Mouse (Mus musculus) midbrain, embryonic 15.5 days (tissue): Measurements from ENCODE around the gene Wdr25. TPM values are rescaled to one million over a fixed set of nuclear protein-coding genes. Genes with fewer than 3 reads are reported as not detected.
"Not testable (repeated sequence)": the region's sequence is repeated elsewhere in the genome, so short reads cannot be mapped to it uniquely, and the experiment has no call there.

Source experiments
- ATAC-seq: fragments of 200-750 bp; cut with Nextera tagmentation; replicated peaks from 2 replicates; pipeline ENCODE4 v1.8.0; 2017; ENCODE audit warnings: moderate TSS enrichment
- H3K27ac ChIP-seq: fragments of 300-500 bp; sonication (generic); 2 replicates; pipeline ENCODE4 v1.5.1; 2015; ENCODE audit warnings: mild to moderate bottlenecking, inconsistent platforms
- H3K27me3 ChIP-seq: fragments of 300-500 bp; sonication (generic); replicated peaks from 2 replicates; pipeline ENCODE4 v1.6.1; 2015; ENCODE audit warnings: inconsistent platforms
- H3K36me3 ChIP-seq: fragments of 300-500 bp; sonication (generic); replicated peaks from 2 replicates; pipeline ENCODE4 v1.6.1; 2015; ENCODE audit warnings: inconsistent platforms
- H3K4me1 ChIP-seq: fragments of 300-500 bp; sonication (generic); 2 replicates; pipeline ENCODE4 v1.6.1; 2015; ENCODE audit warnings: inconsistent platforms
- H3K4me2 ChIP-seq: fragments of 300-500 bp; sonication (generic); 2 replicates; pipeline ENCODE4 v1.6.1; 2015; ENCODE audit warnings: inconsistent platforms, mild to moderate bottlenecking, moderate library complexity
- H3K4me3 ChIP-seq: fragments of 300-500 bp; sonication (generic); 2 replicates; pipeline ENCODE4 v1.5.1; 2015; ENCODE audit warnings: mild to moderate bottlenecking, inconsistent platforms
- H3K9ac ChIP-seq: fragments of 300-500 bp; sonication (generic); 2 replicates; pipeline ENCODE4 v1.6.1; 2015; ENCODE audit warnings: mild to moderate bottlenecking, inconsistent platforms
- H3K9me3 ChIP-seq: fragments of 300-500 bp; sonication (generic); 2 replicates; pipeline ENCODE4 v1.6.1; 2016; ENCODE audit warnings: inconsistent platforms
- WGBS: fragments of 180-500 bp; shearing (Covaris S2); methylation state at CpG from one replicate; pipeline ENCODE4 v1.1.7; 2015; ENCODE audit warnings: mixed read lengths; 5-methylcytosine and 5-hydroxymethylcytosine counted together
- polyA plus RNA-seq: library from polyadenylated mRNA; unstranded; fragments of >200 nt; fragmentation: Nextera tagmentation; extraction: Ambion mirVana; gene quantifications from 2 replicates; pipeline ENCODE4 v1.2.1, GENCODE M21; 2015

Wdr25 gene
- 5.2 and 7.2 TPM in 2 replicates for polyA plus RNA-seq

GRCm38 (mm10) chr12:108892989-108893714, at the start of gene Wdr25:
Wdr25 (plus strand) TSS chr12:108893631.
- H3K36me3 ChIP-seq, result peaks cover 3% of the 10 kb centered on the region
- no peaks in the 10 kb centered on the region for H3K27me3 ChIP-seq
- peak within 1 kb of the TSS; percentile 64 for H3K27ac ChIP-seq
- no peaks in the 10 kb centered on the region for H3K9me3 ChIP-seq
- 22% methylated on average over 12 of the region's 12 CpGs for WGBS
- peak within 1 kb of the TSS; percentile 89 for H3K4me2 ChIP-seq
- H3K4me3 ChIP-seq, result peak within 1 kb of the TSS; percentile 57
- ATAC-seq, result no peak
- H3K9ac ChIP-seq, result peak within 1 kb of the TSS; percentile 55
- H3K4me1 ChIP-seq, result peaks cover 24% of the 10 kb centered on the region

- not testable (repeated sequence) for H3K27ac ChIP-seq, ATAC-seq, H3K36me3 ChIP-seq, H3K4me3 ChIP-seq, H3K4me2 ChIP-seq, H3K9ac ChIP-seq, H3K9me3 ChIP-seq, H3K4me1 ChIP-seq, H3K27me3 ChIP-seq
- 92% methylated on average over 3 of the region's 3 CpGs for WGBS
Observed at GRCm38 (mm10) chr12:108848033-108848432, 45.4 kb upstream of the Wdr25 start.

DNA sequence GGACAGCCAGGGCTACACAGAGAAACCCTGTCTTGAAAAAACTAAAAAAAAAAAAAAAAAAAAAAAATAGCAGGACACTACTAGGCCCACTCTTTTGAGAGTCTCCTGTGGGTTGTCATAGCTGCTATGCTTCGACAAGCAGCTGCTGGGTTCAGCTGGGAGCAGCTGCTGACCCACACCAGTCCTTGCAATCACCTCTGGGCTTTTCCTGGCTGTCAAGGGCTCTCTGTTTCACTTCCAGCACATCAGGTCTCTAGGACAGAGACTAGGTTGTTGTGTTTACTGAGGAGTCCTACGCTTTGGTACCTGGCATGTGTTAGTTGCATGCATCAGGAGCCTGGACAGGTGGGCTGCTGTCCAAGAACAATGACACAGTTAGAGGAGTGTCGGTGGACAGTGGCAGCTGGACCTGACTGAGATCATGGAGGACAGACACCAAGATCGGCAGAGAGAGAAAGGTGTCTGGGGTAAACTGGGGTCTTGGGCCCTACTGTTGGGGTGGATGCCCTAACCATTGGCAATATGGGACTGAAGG, 43.9 kb upstream of the Wdr25 start:
- no peaks in the 10 kb centered on the region for H3K27me3 ChIP-seq
- peaks cover 8% of the 10 kb centered on the region; the same call in 1 of the 2 replicates for H3K4me1 ChIP-seq
- H3K4me3 ChIP-seq, result no peak overlapping the region
- no peak for ATAC-seq
- H3K36me3 ChIP-seq, result peaks cover 6% of the 10 kb centered on the region; the same call in 1 of the 2 replicates
- no peak overlapping the region for H3K27ac ChIP-seq
- no peak overlapping the region for H3K4me2 ChIP-seq
- no peaks in the 10 kb centered on the region for H3K9me3 ChIP-seq
- 84% methylated on average over 4 of the region's 4 CpGs for WGBS
- no peak overlapping the region for H3K9ac ChIP-seq

- ATAC-seq, result no peak
- H3K27ac ChIP-seq, result no peak overlapping the region
- peaks cover 8% of the 10 kb centered on the region; the same call in 1 of the 2 replicates for H3K4me1 ChIP-seq
- no peak overlapping the region for H3K9ac ChIP-seq
- no peaks in the 10 kb centered on the region for H3K9me3 ChIP-seq
- WGBS, result 66% methylated on average over 8 of the region's 8 CpGs
- peaks cover under 1% of the 10 kb centered on the region; the same call in 1 of the 2 replicates for H3K36me3 ChIP-seq
- no peak overlapping the region for H3K4me3 ChIP-seq
- no peaks in the 10 kb centered on the region for H3K27me3 ChIP-seq
- H3K4me2 ChIP-seq, result no peak overlapping the region
Observed at GRCm38 (mm10) chr12:108850129-108850528, 43.3 kb upstream of the Wdr25 start.

GRCm38 (mm10) chr12:108850886-108851285, 42.5 kb upstream of the Wdr25 start:
- Histone ChIP-seq H3K9me3 (no peaks in the 10 kb centered on the region), H3K4me3 (no peak overlapping the region), H3K4me1 (peaks cover 8% of the 10 kb centered on the region; the same call in 1 of the 2 replicates), H3K27me3 (no peaks in the 10 kb centered on the region), H3K4me2 (no peak overlapping the region), H3K36me3 (no peaks in the 10 kb centered on the region), H3K9ac (no peak overlapping the region), H3K27ac (no peak overlapping the region)
- WGBS, result 85% methylated on average over 8 of the region's 8 CpGs
- ATAC-seq, result no peak

DNA sequence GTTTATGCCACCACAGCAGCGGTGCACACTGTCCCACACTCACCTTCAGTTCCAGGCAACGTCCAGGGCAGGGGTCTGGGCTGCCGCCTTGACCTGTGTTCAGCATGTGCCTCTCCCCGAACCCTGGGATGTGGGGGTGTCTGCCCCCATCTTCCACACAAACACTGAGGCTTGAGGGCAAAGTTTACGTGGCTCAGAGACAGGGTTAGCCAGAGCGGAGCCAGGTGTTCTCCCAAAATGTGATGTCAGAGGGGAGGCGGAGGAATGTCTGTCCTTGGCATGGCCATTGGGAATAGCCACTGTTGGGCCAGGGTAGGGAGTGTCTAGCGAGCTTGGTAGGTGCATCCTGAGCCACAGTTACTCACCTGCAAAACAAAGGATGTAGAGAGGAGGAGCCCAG, 40.6 kb upstream of the Wdr25 start:
- no peak for ATAC-seq
- H3K27me3 ChIP-seq, result no peaks in the 10 kb centered on the region
- no peaks in the 10 kb centered on the region for H3K36me3 ChIP-seq
- H3K4me2 ChIP-seq, result no peak overlapping the region
- no peak overlapping the region for H3K9ac ChIP-seq
- WGBS, result 91% methylated on average over 8 of the region's 8 CpGs
- no peak overlapping the region for H3K27ac ChIP-seq
- no peak overlapping the region for H3K4me3 ChIP-seq
- peaks cover 8% of the 10 kb centered on the region; the same call in 1 of the 2 replicates for H3K4me1 ChIP-seq
- no peaks in the 10 kb centered on the region for H3K9me3 ChIP-seq

DNA sequence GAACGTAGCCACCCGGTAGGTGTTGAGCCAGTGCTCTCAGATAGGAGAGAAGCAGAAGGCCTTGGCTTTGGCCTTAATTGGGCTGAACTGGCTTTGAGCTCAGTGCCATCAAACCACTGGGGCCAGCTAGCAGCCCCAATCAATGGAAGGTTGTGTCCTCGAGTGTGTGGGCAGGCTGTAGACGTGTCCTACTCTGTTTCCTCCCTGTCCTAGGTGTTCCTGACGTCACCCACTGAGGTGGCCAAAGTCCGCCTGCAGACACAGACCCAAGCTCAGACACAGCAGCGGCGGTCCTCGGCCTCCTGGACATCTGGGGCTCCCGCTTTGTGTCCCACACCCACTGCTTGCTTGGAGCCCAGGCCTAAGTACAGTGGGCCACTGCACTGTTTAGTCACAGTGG, 38.4 kb upstream of the Wdr25 start:
- Histone ChIP-seq H3K4me2 (no peak overlapping the region), H3K4me3 (no peak overlapping the region), H3K27me3 (no peaks in the 10 kb centered on the region), H3K27ac (no peak overlapping the region), H3K9me3 (no peaks in the 10 kb centered on the region), H3K36me3 (no peaks in the 10 kb centered on the region; the same call in 1 of the 2 replicates), H3K4me1 (peaks cover 7% of the 10 kb centered on the region; the same call in 1 of the 2 replicates), H3K9ac (no peak overlapping the region)
- 84% methylated on average over 10 of the region's 10 CpGs for WGBS
- ATAC-seq, result no peak

GRCm38 (mm10) chr12:108856186-108856585, 37.2 kb upstream of the Wdr25 start:
- H3K36me3 ChIP-seq, result peaks cover 5% of the 10 kb centered on the region; the same call in 1 of the 2 replicates
- no peaks in the 10 kb centered on the region for H3K4me1 ChIP-seq
- H3K9ac ChIP-seq, result no peak overlapping the region
- no peak for ATAC-seq
- no peak overlapping the region for H3K4me3 ChIP-seq
- H3K27ac ChIP-seq, result no peak overlapping the region
- no peaks in the 10 kb centered on the region for H3K27me3 ChIP-seq
- H3K4me2 ChIP-seq, result no peak overlapping the region
- H3K9me3 ChIP-seq, result no peaks in the 10 kb centered on the region
- 88% methylated on average over 8 of the region's 8 CpGs for WGBS

DNA sequence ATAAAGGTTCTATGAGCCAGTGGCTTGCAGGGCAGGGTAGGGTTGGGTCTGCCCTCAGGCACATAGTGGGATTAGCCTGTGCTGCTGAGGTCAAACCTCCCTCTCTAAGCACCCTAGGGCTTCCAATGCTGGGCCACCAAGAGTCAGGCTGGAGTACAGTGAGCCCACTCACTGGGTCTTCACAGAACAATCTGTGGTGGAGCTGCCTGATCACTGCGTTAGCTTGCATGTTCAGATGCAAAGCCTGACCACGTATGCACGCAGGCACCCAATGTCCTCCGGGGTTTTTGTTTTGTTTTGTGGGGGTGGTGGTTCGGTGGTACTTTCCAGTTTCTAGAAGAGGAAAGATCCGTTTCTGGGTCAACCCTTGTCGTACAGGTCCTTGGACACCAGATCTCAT, 36.3 kb upstream of the Wdr25 start:
- no peaks in the 10 kb centered on the region for H3K27me3 ChIP-seq
- ATAC-seq, result no peak
- H3K36me3 ChIP-seq, result peaks cover 11% of the 10 kb centered on the region
- no peaks in the 10 kb centered on the region for H3K4me1 ChIP-seq
- H3K4me2 ChIP-seq, result no peak overlapping the region
- 86% methylated on average over 7 of the region's 7 CpGs for WGBS
- H3K9me3 ChIP-seq, result no peaks in the 10 kb centered on the region
- H3K9ac ChIP-seq, result no peak overlapping the region
- H3K4me3 ChIP-seq, result no peak overlapping the region
- H3K27ac ChIP-seq, result no peak overlapping the region

GRCm38 (mm10) chr12:108857589-108858184, 35.7 kb upstream of the Wdr25 start:
- H3K9ac ChIP-seq, result no peak overlapping the region
- WGBS, result 89% methylated on average over 7 of the region's 7 CpGs
- ATAC-seq, result no peak
- H3K36me3 ChIP-seq, result peaks cover 11% of the 10 kb centered on the region
- H3K4me1 ChIP-seq, result no peaks in the 10 kb centered on the region
- H3K9me3 ChIP-seq, result no peaks in the 10 kb centered on the region
- no peak overlapping the region for H3K4me2 ChIP-seq
- H3K27ac ChIP-seq, result no peak overlapping the region
- no peak overlapping the region for H3K4me3 ChIP-seq
- no peaks in the 10 kb centered on the region for H3K27me3 ChIP-seq

GRCm38 (mm10) chr12:108858486-108858885, 34.9 kb upstream of the Wdr25 start:
- no peaks in the 10 kb centered on the region for H3K4me1 ChIP-seq
- WGBS, result 92% methylated on average over 5 of the region's 5 CpGs
- peaks cover 17% of the 10 kb centered on the region for H3K36me3 ChIP-seq
- no peak overlapping the region for H3K27ac ChIP-seq
- no peak overlapping the region for H3K9ac ChIP-seq
- no peaks in the 10 kb centered on the region for H3K27me3 ChIP-seq
- H3K4me2 ChIP-seq, result no peak overlapping the region
- ATAC-seq, result no peak
- no peaks in the 10 kb centered on the region for H3K9me3 ChIP-seq
- H3K4me3 ChIP-seq, result no peak overlapping the region

- no peak for ATAC-seq
- H3K4me3 ChIP-seq, result no peak overlapping the region
- no peak overlapping the region for H3K4me2 ChIP-seq
- no peak overlapping the region for H3K27ac ChIP-seq
- WGBS, result 93% methylated on average over 6 of the region's 6 CpGs
- H3K9me3 ChIP-seq, result no peaks in the 10 kb centered on the region
- no peaks in the 10 kb centered on the region for H3K27me3 ChIP-seq
- no peak overlapping the region for H3K9ac ChIP-seq
- no peaks in the 10 kb centered on the region for H3K4me1 ChIP-seq
- peaks cover 79% of the 10 kb centered on the region for H3K36me3 ChIP-seq
Observed at GRCm38 (mm10) chr12:108865007-108865494, 28.4 kb upstream of the Wdr25 start.
